Mouse (Mus musculus) urinary bladder, postnatal 14 days (tissue): Measurements from ENCODE around the gene Rgl2.

Experiments
- DNase-seq: peaks from one replicate; pipeline ENCODE4 v3.0.0; 2021; ENCODE audit warnings: low spot score

Gene Rgl2

GRCm38 (mm10) chr17:33968489-33968888 is 39.1 kb downstream of the Rgl2 start:
- peak; percentile 75 for DNase-seq

GRCm38 (mm10) chr17:33968927-33969326 is 39.6 kb downstream of the Rgl2 start:
- no peak for DNase-seq

GRCm38 (mm10) chr17:33969394-33969793 is 40.1 kb downstream of the Rgl2 start:
- no peak for DNase-seq

GRCm38 (mm10) chr17:33972691-33973090 is 43.3 kb downstream of the Rgl2 start:
- DNase-seq = no peak

- DNase-seq = no peak
Observed at GRCm38 (mm10) chr17:33973572-33973971, 44.2 kb downstream of the Rgl2 start.

GRCm38 (mm10) chr17:33977861-33978557 is 48.7 kb downstream of the Rgl2 start:
- no peak for DNase-seq

- peak; percentile 75 for DNase-seq
Observed at GRCm38 (mm10) chr17:33978631-33979031, 49.3 kb downstream of the Rgl2 start.

- no peak for DNase-seq
Observed at GRCm38 (mm10) chr17:33979512-33980050, 50.2 kb downstream of the Rgl2 start.

GRCm38 (mm10) chr17:33980181-33981035 is 51.1 kb downstream of the Rgl2 start:
- DNase-seq = no peak

- peak; percentile 88 for DNase-seq
Observed at GRCm38 (mm10) chr17:33981192-33981909, 52.0 kb downstream of the Rgl2 start.

GRCm38 (mm10) chr17:33982136-33982535 is 52.8 kb downstream of the Rgl2 start:
- peak; percentile 67 for DNase-seq
